Mouse (Mus musculus) MEL (cell line): ENCODE results near the gene Cic. TPM values are rescaled to one million over a fixed set of nuclear protein-coding genes. Genes with fewer than 3 reads are reported as not detected.

ENCODE experiments used
- DNase-seq: peaks from one replicate; pipeline ENCODE4 v3.0.0; 2011; ENCODE audit warnings: low read depth, low spot score
- H3K27ac ChIP-seq: 2 replicates; pipeline ENCODE4 v1.5.1; 2012; ENCODE audit warnings: low read depth, mild to moderate bottlenecking, control low read depth, low read length, moderate library complexity; ENCODE audit not compliant: control insufficient read depth
- H3K27me3 ChIP-seq, 2 experiments: fragments of 150-350 bp in 1 of 2; sonication (generic) in 1 of 2; 2 replicates each; pipeline ENCODE4 v1.6.1; 2012; ENCODE audit warnings: low read length in 2 of 2, mild to moderate bottlenecking in 2 of 2, improper control_type of control experiment in 1 of 2, moderate library complexity in 1 of 2; ENCODE audit not compliant: insufficient read depth in 2 of 2, control insufficient read depth in 1 of 2
- H3K36me3 ChIP-seq, 2 experiments: 2 replicates each; pipeline ENCODE4 v1.6.1; 2012 to 2014; ENCODE audit warnings: low read length in 2 of 2, improper control_type of control experiment in 1 of 2, inconsistent platforms in 1 of 2, mild to moderate bottlenecking in 1 of 2; ENCODE audit not compliant: insufficient read depth in 2 of 2, control insufficient read depth in 1 of 2
- H3K4me1 ChIP-seq, 2 experiments: fragments of 150-350 bp in 1 of 2; sonication (generic) in 1 of 2; 2 replicates each; pipeline ENCODE4 v1.6.1; 2012; ENCODE audit warnings: low read length in 2 of 2, improper control_type of control experiment in 1 of 2, mild to moderate bottlenecking in 1 of 2; ENCODE audit not compliant: insufficient read depth in 2 of 2, control insufficient read depth in 1 of 2
- H3K4me3 ChIP-seq, 2 experiments: fragments of 150-350 bp in 1 of 2; sonication (generic) in 1 of 2; 2 replicates each; pipeline ENCODE4 v1.5.1; 2012; ENCODE audit warnings: low read depth in 2 of 2, low read length in 2 of 2, mild to moderate bottlenecking in 2 of 2, moderate library complexity in 2 of 2, control low read depth in 1 of 2, improper control_type of control experiment in 1 of 2; ENCODE audit not compliant: control insufficient read depth in 1 of 2, insufficient read depth in 1 of 2
- H3K79me2 ChIP-seq: 2 replicates; pipeline ENCODE4 v1.6.1; 2012; ENCODE audit warnings: mild to moderate bottlenecking, low read length, moderate library complexity; ENCODE audit not compliant: control insufficient read depth, poor library complexity, insufficient read depth
- H3K9ac ChIP-seq: 2 replicates; pipeline ENCODE4 v1.6.1; 2012; ENCODE audit warnings: low read depth, mild to moderate bottlenecking, control low read depth, low read length, moderate library complexity; ENCODE audit not compliant: control insufficient read depth, poor library complexity, severe bottlenecking
- H3K9me3 ChIP-seq: fragments of 150-350 bp; sonication (generic); replicated peaks from 2 replicates; pipeline ENCODE4 v1.6.1; 2012; ENCODE audit warnings: mild to moderate bottlenecking, low read length, improper control_type of control experiment, moderate library complexity; ENCODE audit not compliant: insufficient read depth
- CHD1 ChIP-seq: IDR thresholded peaks from 2 replicates; pipeline ENCODE4 v1.6.1; 2012; ENCODE audit warnings: low read depth, mild to moderate bottlenecking, inconsistent platforms, low read length, improper control_type of control experiment
- CTCF ChIP-seq, 3 experiments: IDR thresholded peaks in 2 of 3; conservative IDR thresholded peaks in 1 of 3; 2 replicates each; pipeline ENCODE4 v1.5.1; 2011 to 2012; ENCODE audit warnings: low read length in 3 of 3, low read depth in 2 of 3, mild to moderate bottlenecking in 2 of 3, improper control_type of control experiment in 1 of 3, inconsistent platforms in 1 of 3, mixed read lengths in 1 of 3, moderate library complexity in 1 of 3; ENCODE audit not compliant: control insufficient read depth in 1 of 3, insufficient read depth in 1 of 3, poor library complexity in 1 of 3, severe bottlenecking in 1 of 3
- ELF1 ChIP-seq: IDR thresholded peaks from 2 replicates; pipeline ENCODE4 v1.6.1; 2014; ENCODE audit warnings: low read depth, mild to moderate bottlenecking, inconsistent platforms, low read length, improper control_type of control experiment, moderate library complexity
- EP300 ChIP-seq, 2 experiments: IDR thresholded peaks; 2 replicates each; pipeline ENCODE4 v1.6.1; 2011; ENCODE audit warnings: improper control_type of control experiment in 2 of 2, low read length in 2 of 2, low read depth in 1 of 2, mild to moderate bottlenecking in 1 of 2
- ETS1 ChIP-seq: IDR thresholded peaks from 2 replicates; pipeline ENCODE4 v1.6.1; 2012; ENCODE audit warnings: low read depth, mild to moderate bottlenecking, inconsistent platforms, low read length, improper control_type of control experiment, moderate library complexity
- GABPA ChIP-seq: IDR thresholded peaks from 2 replicates; pipeline ENCODE4 v1.6.1; 2012; ENCODE audit warnings: low read depth, mild to moderate bottlenecking, inconsistent platforms, low read length, improper control_type of control experiment, moderate library complexity
- GATA1 ChIP-seq: IDR thresholded peaks from 2 replicates; pipeline ENCODE4 v1.6.1; 2011; ENCODE audit warnings: low read depth, low read length, improper control_type of control experiment
- HCFC1 ChIP-seq: IDR thresholded peaks from 2 replicates; pipeline ENCODE4 v1.6.1; 2012; ENCODE audit warnings: low read depth, mild to moderate bottlenecking, inconsistent platforms, low read length, improper control_type of control experiment, moderate library complexity
- KAT2A ChIP-seq: conservative IDR thresholded peaks from 2 replicates; pipeline ENCODE4 v1.6.1; 2012; ENCODE audit warnings: low read depth, low read length, improper control_type of control experiment, inconsistent platforms
- MAFK ChIP-seq: IDR thresholded peaks from 2 replicates; pipeline ENCODE4 v1.6.1; 2011; ENCODE audit warnings: low read depth, mild to moderate bottlenecking, low read length, improper control_type of control experiment, borderline replicate concordance
- MAX ChIP-seq: IDR thresholded peaks from 2 replicates; pipeline ENCODE4 v1.6.1; 2011; ENCODE audit warnings: low read length, improper control_type of control experiment
- MAZ ChIP-seq: IDR thresholded peaks from 2 replicates; pipeline ENCODE4 v1.6.1; 2012; ENCODE audit warnings: low read depth, mild to moderate bottlenecking, inconsistent platforms, low read length, improper control_type of control experiment
- MEF2A ChIP-seq: IDR thresholded peaks from 2 replicates; pipeline ENCODE4 v1.6.1; 2014; ENCODE audit warnings: low read depth, mild to moderate bottlenecking, inconsistent platforms, low read length, improper control_type of control experiment; ENCODE audit not compliant: poor library complexity, insufficient replicate concordance, severe bottlenecking; ENCODE audit errors: extremely low read depth
- MYB ChIP-seq: IDR thresholded peaks from 2 replicates; pipeline ENCODE4 v1.6.1; 2011; ENCODE audit warnings: mild to moderate bottlenecking, low read depth, low read length, improper control_type of control experiment
- MYC ChIP-seq: IDR thresholded peaks from 2 replicates; pipeline ENCODE4 v1.6.1; 2011; ENCODE audit warnings: low read depth, mild to moderate bottlenecking, low read length, improper control_type of control experiment, moderate library complexity
- NRF1 ChIP-seq: IDR thresholded peaks from 2 replicates; pipeline ENCODE4 v1.6.1; 2014; ENCODE audit warnings: low read depth, mild to moderate bottlenecking, inconsistent platforms, low read length, improper control_type of control experiment, moderate library complexity; ENCODE audit not compliant: poor library complexity, insufficient read depth, severe bottlenecking
- POLR2A ChIP-seq, 2 experiments: IDR thresholded peaks; 2 replicates each; pipeline ENCODE4 v1.6.1; 2011 to 2012; ENCODE audit warnings: low read length in 2 of 2, mild to moderate bottlenecking in 2 of 2, control low read depth in 1 of 2, improper control_type of control experiment in 1 of 2, low read depth in 1 of 2, moderate library complexity in 1 of 2; ENCODE audit not compliant: control insufficient read depth in 1 of 2, insufficient read depth in 1 of 2, poor library complexity in 1 of 2
- POLR2AphosphoS2 ChIP-seq: IDR thresholded peaks from 2 replicates; pipeline ENCODE4 v1.6.1; 2011; ENCODE audit warnings: low read length, improper control_type of control experiment
- POLR2AphosphoS5 ChIP-seq: IDR thresholded peaks from 2 replicates; pipeline ENCODE4 v1.6.1; 2012; ENCODE audit warnings: low read depth, borderline replicate concordance, mild to moderate bottlenecking, inconsistent platforms, low read length, moderate library complexity, mixed read lengths
- RCOR1 ChIP-seq: IDR thresholded peaks from 2 replicates; pipeline ENCODE4 v1.6.1; 2012; ENCODE audit warnings: low read depth, mild to moderate bottlenecking, inconsistent platforms, low read length, improper control_type of control experiment
- SMC3 ChIP-seq: IDR thresholded peaks from 2 replicates; pipeline ENCODE4 v1.6.1; 2011; ENCODE audit warnings: low read depth, low read length, improper control_type of control experiment
- TAL1 ChIP-seq: IDR thresholded peaks from 2 replicates; pipeline ENCODE4 v1.6.1; 2012; ENCODE audit warnings: mild to moderate bottlenecking, inconsistent platforms, low read length, moderate library complexity, mixed read lengths
- TCF12 ChIP-seq: IDR thresholded peaks from 2 replicates; pipeline ENCODE4 v1.6.1; 2014; ENCODE audit warnings: low read depth, mild to moderate bottlenecking, inconsistent platforms, low read length, improper control_type of control experiment, moderate library complexity
- ZKSCAN1 ChIP-seq: IDR thresholded peaks from 2 replicates; pipeline ENCODE4 v1.6.1; 2012; ENCODE audit warnings: low read depth, mild to moderate bottlenecking, inconsistent platforms, low read length, improper control_type of control experiment, moderate library complexity
- polyA plus RNA-seq, 2 experiments: library from polyadenylated mRNA; stranded (reverse) in 1 of 2; unstranded in 1 of 2; fragments of >175 nt in 1 of 2; fragments of >200 nt in 1 of 2; gene quantifications; 2 replicates each; pipeline versions ENCODE4 v1.2.1 to v1.2.4; 2012; ENCODE audit warnings: low replicate concordance in 2 of 2, low read depth in 1 of 2; ENCODE audit not compliant: insufficient read length in 2 of 2, insufficient read depth in 1 of 2, missing spikeins in 1 of 2
- total RNA-seq: library from RNA; depleted of rRNA; stranded (reverse); fragments of 300-350 nt; gene quantifications from 2 replicates; pipeline ENCODE4 v1.2.3, GENCODE M21; 2012

Gene Cic
- total and polyA plus RNA-seq, 3 experiments: 56.6 to 157 (median 157) TPM

- H3K79me2 ChIP-seq: peaks cover 32% of the 10 kb centered on the region
- H3K27me3 ChIP-seq: no peaks in the 10 kb centered on the region
- DNase-seq: no peak
- peaks cover 0 to 7% of the 10 kb centered on the region in 2 experiments; a peak in 3 of 4 replicates for H3K4me1 ChIP-seq
- no peaks in the 10 kb centered on the region for H3K9me3 ChIP-seq
- H3K4me3 ChIP-seq: no peak overlapping the region
- TF ChIP-seq NRF1 (no peak), TAL1 (no peak), ETS1 (no peak), MEF2A (no peak), EP300 (IDR thresholded peaks at IDR 0.05; ENCODE audit: low read depth in 1 of 2, low read length in 2 of 2) (no peak), MYB (no peak), MAFK (no peak), POLR2AphosphoS2 (no peak), TCF12 (no peak)
- H3K9ac ChIP-seq: no peak overlapping the region
- H3K36me3 ChIP-seq: peaks cover 0 to 2% of the 10 kb centered on the region in 2 experiments; a peak in 3 of 4 replicates
- no peak overlapping the region for H3K27ac ChIP-seq
Measured at GRCm38 (mm10) chr7:25247498-25247897, 20.0 kb upstream of the Cic start.

GRCm38 (mm10) chr7:25248018-25248647, 19.4 kb upstream of the Cic start:
- Histone ChIP-seq H3K79me2 (peaks cover 32% of the 10 kb centered on the region), H3K4me3 (peak overlapping the region in 1 of 2 experiments; percentile 55; a peak in 1 of 4 replicates), H3K9me3 (no peaks in the 10 kb centered on the region), H3K36me3 (peaks cover 0 to 2% of the 10 kb centered on the region in 2 experiments; a peak in 3 of 4 replicates), H3K27ac (no peak overlapping the region), H3K9ac (peak overlapping the region; percentile 88), H3K4me1 (peaks cover 0 to 7% of the 10 kb centered on the region in 2 experiments; a peak in 3 of 4 replicates), H3K27me3 (no peaks in the 10 kb centered on the region)
- TF ChIP-seq CHD1 (no peak), POLR2AphosphoS5 (no peak), KAT2A (no peak), GATA1 (no peak), ETS1 (no peak), MAFK (no peak), MYB (no peak), POLR2A (IDR thresholded peaks at IDR 0.05; ENCODE audit: control insufficient read depth in 1 of 2, insufficient read depth in 1 of 2, low read depth in 1 of 2, low read length in 2 of 2, poor library complexity in 1 of 2) (no peak), RCOR1 (no peak), ZKSCAN1 (no peak), TAL1 (no peak), HCFC1 (no peak), CTCF (IDR thresholded peaks at IDR 0.05 in 2 of 3, conservative IDR thresholded peaks at IDR 0.05 in 1 of 3; ENCODE audit: control insufficient read depth in 1 of 3, insufficient read depth in 1 of 3, low read depth in 2 of 3, low read length in 3 of 3, poor library complexity in 1 of 3, severe bottlenecking in 1 of 3) (no peak), MAZ (no peak), MYC (no peak), SMC3 (no peak), GABPA (no peak), MAX (no peak), ELF1 (no peak)
- no peak for DNase-seq
